Mouse (Mus musculus) forebrain, embryonic 16.5 days (tissue): ENCODE measurements around the gene Olfr672. TPM values are rescaled to one million over a fixed set of nuclear protein-coding genes. Genes with fewer than 3 reads are reported as not detected.

ENCODE experiments used
- polyA plus RNA-seq: library from polyadenylated mRNA; unstranded; fragments of >200 nt; fragmentation: Nextera tagmentation; extraction: Ambion mirVana; gene quantifications from 2 replicates; pipeline ENCODE4 v1.2.1, GENCODE M21; 2015

Gene Olfr672
- polyA plus RNA-seq, 1 experiment from 2014 or later, result not detected

Other genes with a start within 250 kb of the Olfr672 start
- not detected in 2 replicates for gene Usp17le, start 224.6 kb downstream of the Olfr672 start, polyA plus RNA-seq
- gene Usp17lb, start 159.4 kb downstream of the Olfr672 start, polyA plus RNA-seq, result not detected in 2 replicates
- not detected in 2 replicates for gene Usp17la, start 145.0 kb downstream of the Olfr672 start, polyA plus RNA-seq
- not detected in 2 replicates for gene Olfr665, start 124.0 kb downstream of the Olfr672 start, polyA plus RNA-seq
- not detected in 2 replicates for gene Olfr666, start 106.1 kb downstream of the Olfr672 start, polyA plus RNA-seq
- not detected in 2 replicates for gene Olfr667, start 80.5 kb downstream of the Olfr672 start, polyA plus RNA-seq
- not detected in 2 replicates for gene Olfr668, start 74.0 kb downstream of the Olfr672 start, polyA plus RNA-seq
- not detected in 2 replicates for gene Olfr669, start 67.8 kb downstream of the Olfr672 start, polyA plus RNA-seq
- not detected in 2 replicates for gene Olfr670, start 39.4 kb downstream of the Olfr672 start, polyA plus RNA-seq
- not detected in 2 replicates for gene Olfr671, start 22.9 kb downstream of the Olfr672 start, polyA plus RNA-seq
- gene Olfr675, start 26.4 kb upstream of the Olfr672 start, polyA plus RNA-seq, result not detected in 2 replicates
- gene Olfr676, start 30.7 kb upstream of the Olfr672 start, polyA plus RNA-seq, result not detected in 2 replicates
- gene Olfr677, start 49.3 kb upstream of the Olfr672 start, polyA plus RNA-seq, result not detected in 2 replicates
- gene Olfr678, start 62.4 kb upstream of the Olfr672 start, polyA plus RNA-seq, result not detected in 2 replicates
- not detected in 2 replicates for gene Olfr679, start 79.2 kb upstream of the Olfr672 start, polyA plus RNA-seq
- gene Olfr680-ps1, start 90.8 kb upstream of the Olfr672 start, polyA plus RNA-seq, result not detected in 2 replicates
- gene Olfr681, start 114.8 kb upstream of the Olfr672 start, polyA plus RNA-seq, result not detected in 2 replicates
- gene Olfr683, start 145.0 kb upstream of the Olfr672 start, polyA plus RNA-seq, result not detected in 2 replicates
- not detected in 2 replicates for gene Olfr684, start 161.6 kb upstream of the Olfr672 start, polyA plus RNA-seq
- gene Olfr685, start 184.0 kb upstream of the Olfr672 start, polyA plus RNA-seq, result not detected in 2 replicates
- gene Olfr686, start 205.5 kb upstream of the Olfr672 start, polyA plus RNA-seq, result not detected in 2 replicates